ENCODE assay signal across 15 mouse cellular contexts in genomic region chr15:62457051-62457664, GRCm38 (mm10).
DNase-seq lines count a peak whose midpoint lies in the region; TF ChIP-seq lines count a peak whose summit lies in the region.
"Had no signal": no experiment of that assay in that cellular context is flagged by ENCODE, and none has a peak within 500 bp of the region (broad histone marks: within the 10 kb centered on the region; RNA-seq: fewer than 3 reads in every experiment).

No protein-coding gene starts in this region.

- peaks cover 15% of the 10 kb centered on the region for H3K4me1 ChIP-seq in limb, embryonic 10.5 days
- H3K4me1 ChIP-seq: hindbrain, embryonic 12.5 days had no signal

- no peaks in the 10 kb centered on the region for H3K36me3 ChIP-seq in limb, embryonic 10.5 days
- H3K36me3 ChIP-seq: hindbrain, embryonic 12.5 days; midbrain, embryonic 10.5 days had no signal

- 81% methylated on average over 4 of the region's 4 CpGs for WGBS in limb, embryonic 10.5 days

- peak; percentile 18 to 22 for DNase-seq in B cell, adult 2 months
- DNase-seq in CD4-positive, CD25-positive, alpha-beta regulatory T cell, adult 2 months (ENCODE audit: low read depth, low spot score): peak; percentile 84
- peak; percentile 86 for DNase-seq in induced T-regulatory cell, adult 2 months (ENCODE audit: low read depth)
- peak; percentile 15 to 53 for DNase-seq in thymus, adult 18-20 months
- no peak for DNase-seq in layer of hippocampus, adult 2 months (ENCODE audit: low spot score in 2 of 2)
- no peak for DNase-seq in adrenal gland, adult 18-20 months (ENCODE audit: low spot score in 2 of 2)
- no peak for DNase-seq in limb, embryonic 10.5 days (ENCODE audit: low spot score)
- DNase-seq: adrenal gland, adult 2 months; cerebellum, adult 9-11 months; gastrocnemius, postnatal 36 days; kidney, adult 11 months; kidney, postnatal 25 days; layer of hippocampus, postnatal 36 days had no signal

- H3K27ac ChIP-seq in layer of hippocampus, adult 2 months: no peak overlapping the region
- no peak overlapping the region for H3K27ac ChIP-seq in limb, embryonic 10.5 days
- H3K27ac ChIP-seq: hindbrain, embryonic 12.5 days; midbrain, embryonic 10.5 days had no signal

- H3K27me3 ChIP-seq in limb, embryonic 10.5 days (ENCODE audit: low read depth, poor library complexity, severe bottlenecking): no peaks in the 10 kb centered on the region
- H3K27me3 ChIP-seq: hindbrain, embryonic 12.5 days had no signal

- no peak overlapping the region for H3K4me3 ChIP-seq in layer of hippocampus, adult 2 months
- H3K4me3 ChIP-seq in limb, embryonic 10.5 days: no peak overlapping the region
- H3K4me3 ChIP-seq: hindbrain, embryonic 12.5 days; midbrain, embryonic 10.5 days had no signal

- no peaks in the 10 kb centered on the region for H3K9me3 ChIP-seq in limb, embryonic 10.5 days (replicated peaks)
- H3K9me3 ChIP-seq: hindbrain, embryonic 12.5 days; midbrain, embryonic 10.5 days had no signal

- no peak for TF ChIP-seq CTCF in layer of hippocampus, adult 2 months (conservative IDR thresholded peaks at IDR 0.05)

Comparison
In these comparisons a context has a peak if more than half of its experiments do, and no peak if none do; other contexts are left out.
1. DNase-seq: peak in B cell, adult 2 months (2 of 2), CD4-positive, CD25-positive, alpha-beta regulatory T cell, adult 2 months (single experiment), induced T-regulatory cell, adult 2 months (single experiment) and thymus, adult 18-20 months (2 of 2); none in layer of hippocampus, adult 2 months (0 of 2), adrenal gland, adult 18-20 months (0 of 2) and limb, embryonic 10.5 days (single experiment).